Mouse (Mus musculus) right cerebral cortex, postnatal 4 days (tissue): ENCODE results near the gene Bhmt2.

Experiments
- DNase-seq: peaks from one replicate; pipeline ENCODE4 v3.0.0-alpha.2; 2022

The Bhmt2 gene

DNA sequence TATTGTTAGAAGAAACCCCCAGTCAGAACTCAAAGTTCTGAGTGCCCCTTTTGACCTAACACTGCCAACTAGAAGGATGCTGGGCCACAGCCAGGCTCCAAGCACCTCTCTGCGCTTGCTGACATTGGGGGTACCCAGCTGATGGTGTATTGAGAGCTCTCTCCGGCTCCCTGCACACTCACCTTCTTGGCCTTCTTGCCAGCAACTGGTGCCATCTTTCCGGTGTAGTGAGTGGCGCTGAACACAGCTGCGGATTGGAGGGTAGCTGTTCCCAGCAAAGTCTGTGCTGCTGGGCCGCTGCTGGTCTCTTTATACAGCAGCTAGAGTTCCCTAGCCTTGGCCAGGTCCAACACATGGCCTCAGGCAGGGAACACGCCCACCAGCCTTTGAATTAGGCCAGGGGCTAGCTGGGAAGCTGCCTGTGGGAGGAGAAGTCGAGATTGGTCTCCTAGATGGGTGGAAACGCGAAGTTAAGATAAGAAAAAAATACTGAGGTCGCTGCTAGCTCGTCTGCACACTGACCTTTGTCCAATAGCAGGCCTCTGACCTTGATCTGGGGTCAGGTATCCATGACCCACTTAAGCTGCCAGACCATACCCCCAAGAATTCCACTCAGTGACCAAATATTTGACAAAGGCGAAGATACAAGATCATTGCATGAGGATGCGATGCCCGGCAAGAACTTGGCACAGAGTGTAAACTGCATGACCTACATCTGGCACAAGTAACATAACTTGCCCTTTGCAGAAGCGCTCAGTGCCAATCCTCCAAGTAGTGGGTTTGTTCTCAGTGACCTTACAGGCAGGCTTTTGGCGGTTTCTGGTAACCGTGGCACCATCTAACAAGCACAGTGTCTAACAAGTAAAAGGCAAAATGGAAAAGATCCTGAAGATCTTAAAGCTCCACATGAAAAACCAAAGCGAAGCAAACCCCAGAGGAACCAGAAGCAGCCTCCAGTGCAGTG lies 36.5 kb downstream of the Bhmt2 start, which contains the start of gene Bhmt:
Gene Bhmt (minus strand): TSS at position 680 of the 964 bp plus-strand sequence.
- no peak for DNase-seq

DNA sequence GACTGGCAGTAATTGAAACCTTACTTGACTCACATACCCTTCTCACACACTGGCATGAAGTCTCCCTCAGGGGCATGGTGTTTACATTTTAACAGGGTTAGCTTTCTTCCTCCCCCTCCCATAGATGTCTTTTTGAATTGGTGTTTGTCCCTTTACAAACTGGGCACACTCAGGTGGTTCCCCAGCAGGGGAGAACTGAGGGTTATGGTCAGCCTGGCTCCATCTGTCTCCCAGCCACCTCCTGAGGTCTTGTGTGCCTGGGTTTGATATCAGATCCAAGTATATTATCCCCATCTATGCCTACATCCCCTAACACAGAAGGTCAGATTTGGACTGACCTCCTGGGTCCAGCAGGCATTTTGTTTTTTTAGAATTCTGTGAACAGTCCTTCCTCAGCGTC lies 37.5 kb downstream of the Bhmt2 start:
- no peak for DNase-seq

DNA sequence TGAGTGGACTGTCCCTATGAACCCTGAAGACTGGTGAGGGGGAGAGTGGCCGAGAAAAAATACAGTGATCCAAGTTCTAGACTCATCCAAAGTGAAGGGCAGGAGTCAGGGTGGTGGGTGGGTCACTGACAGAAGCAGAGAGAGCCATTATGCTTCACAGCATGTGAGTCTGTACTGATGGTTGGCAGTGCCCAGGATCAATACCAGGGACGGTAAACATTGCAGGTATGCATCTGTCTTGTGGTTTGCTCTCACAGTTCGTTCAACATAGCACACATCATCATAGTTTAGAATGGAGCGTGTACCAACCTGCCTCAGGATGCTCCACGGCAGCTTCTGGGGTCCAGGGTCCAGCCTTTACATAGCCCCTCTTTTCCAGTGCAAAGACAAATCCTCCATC lies 41.2 kb downstream of the Bhmt2 start:
- no peak for DNase-seq

DNA sequence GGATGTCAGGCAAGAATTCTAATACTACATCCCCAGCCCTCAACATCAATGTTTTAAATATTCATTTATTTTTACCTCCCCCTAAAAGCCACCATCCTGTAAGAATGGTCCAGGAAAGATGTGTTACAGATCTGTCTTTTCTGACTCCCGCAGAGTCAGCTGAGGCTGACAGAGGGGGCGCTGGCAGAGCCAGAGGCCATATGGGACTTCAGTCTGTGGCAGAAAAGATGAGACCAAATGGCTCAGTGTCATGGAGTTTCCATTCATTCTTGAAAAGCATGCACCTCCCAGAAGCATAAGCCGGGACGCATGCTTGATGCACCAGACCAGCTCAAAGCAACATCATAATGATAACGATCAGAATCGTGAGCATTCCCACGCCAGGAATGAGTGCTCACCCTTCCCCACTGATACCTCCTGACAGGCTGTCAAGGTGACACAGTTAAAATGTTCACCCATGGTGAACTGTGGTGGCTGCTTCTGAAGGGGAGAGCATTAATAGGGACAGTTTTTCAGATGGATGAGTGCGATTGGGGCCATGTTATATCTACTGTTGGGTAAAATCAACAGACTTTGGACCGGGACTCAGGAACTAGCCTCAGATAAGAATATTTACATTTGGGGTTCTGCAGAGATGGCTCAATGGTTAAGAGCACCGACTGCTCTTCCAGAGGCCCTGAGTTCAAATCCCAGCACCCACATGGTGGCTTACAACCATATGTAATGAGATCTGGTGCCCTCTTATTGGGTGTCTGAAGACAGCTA lies 43.0 kb downstream of the Bhmt2 start:
- DNase-seq: no peak

DNA sequence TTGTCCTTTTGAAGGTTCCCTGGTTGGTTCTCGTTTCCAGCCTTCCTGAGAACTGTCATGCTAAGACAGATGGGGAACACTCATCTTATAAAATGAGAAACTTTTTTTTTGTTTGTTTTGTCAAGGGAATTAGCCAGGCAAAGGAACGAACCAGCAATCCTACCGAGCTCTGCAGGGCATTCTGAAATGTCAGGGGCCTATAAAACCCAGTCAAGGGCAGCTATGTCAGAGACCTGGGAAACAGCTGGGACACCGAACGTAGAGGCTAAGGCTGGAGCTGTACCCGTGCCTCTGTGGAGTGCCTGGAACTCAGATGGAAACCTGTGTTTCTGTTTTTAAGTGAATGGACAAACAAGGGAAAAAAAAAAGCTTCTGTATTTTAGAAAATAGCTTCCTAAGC lies 45.2 kb downstream of the Bhmt2 start:
- no peak for DNase-seq

DNA sequence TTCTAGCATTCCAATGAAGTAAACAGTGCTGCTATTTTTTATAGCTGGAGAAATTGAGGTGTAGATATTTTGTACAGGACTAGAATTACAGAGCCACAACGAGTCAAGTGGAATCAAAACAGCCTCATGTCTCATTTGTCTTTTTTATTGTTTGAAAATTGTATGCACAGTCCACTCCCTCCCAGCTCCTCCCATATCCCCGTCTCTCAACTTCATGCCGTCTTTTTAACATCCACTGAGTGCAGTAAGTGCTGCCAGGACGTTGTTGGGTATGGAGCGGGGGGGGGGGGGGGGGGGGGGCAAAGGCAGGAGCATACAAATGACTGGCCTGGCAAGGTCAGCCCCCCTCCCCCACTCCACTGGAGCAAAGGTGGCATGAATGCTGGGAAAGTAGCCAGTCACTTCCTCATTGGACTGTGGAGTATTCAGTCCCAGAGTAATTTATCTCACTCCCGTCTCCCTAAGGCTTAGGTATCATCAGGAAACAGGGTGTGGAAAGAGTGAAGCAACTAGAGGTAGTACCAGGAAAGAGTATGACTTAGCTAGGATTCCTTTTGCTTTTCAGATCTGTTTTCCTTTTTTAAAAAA lies 59.6 kb downstream of the Bhmt2 start:
- no peak for DNase-seq

DNA sequence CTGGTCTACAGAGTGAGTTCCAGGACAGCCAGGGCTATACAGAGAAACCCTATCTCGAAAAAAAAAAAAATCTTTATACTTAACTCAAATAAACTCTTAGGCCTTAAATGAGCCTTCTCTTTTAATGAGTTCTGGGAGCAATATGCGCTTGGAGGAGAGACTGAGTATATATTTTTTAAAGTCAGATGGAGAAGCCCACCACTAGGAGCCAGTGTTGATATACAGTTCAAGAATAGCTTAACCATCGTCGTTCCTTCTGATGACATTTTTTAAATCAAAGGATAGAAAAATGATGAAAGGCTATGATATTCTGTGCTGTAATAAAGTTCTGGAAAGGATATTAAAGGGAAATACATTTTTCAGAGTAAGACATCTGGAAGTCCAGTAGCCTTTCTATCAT lies 60.3 kb downstream of the Bhmt2 start:
- no peak for DNase-seq

DNA sequence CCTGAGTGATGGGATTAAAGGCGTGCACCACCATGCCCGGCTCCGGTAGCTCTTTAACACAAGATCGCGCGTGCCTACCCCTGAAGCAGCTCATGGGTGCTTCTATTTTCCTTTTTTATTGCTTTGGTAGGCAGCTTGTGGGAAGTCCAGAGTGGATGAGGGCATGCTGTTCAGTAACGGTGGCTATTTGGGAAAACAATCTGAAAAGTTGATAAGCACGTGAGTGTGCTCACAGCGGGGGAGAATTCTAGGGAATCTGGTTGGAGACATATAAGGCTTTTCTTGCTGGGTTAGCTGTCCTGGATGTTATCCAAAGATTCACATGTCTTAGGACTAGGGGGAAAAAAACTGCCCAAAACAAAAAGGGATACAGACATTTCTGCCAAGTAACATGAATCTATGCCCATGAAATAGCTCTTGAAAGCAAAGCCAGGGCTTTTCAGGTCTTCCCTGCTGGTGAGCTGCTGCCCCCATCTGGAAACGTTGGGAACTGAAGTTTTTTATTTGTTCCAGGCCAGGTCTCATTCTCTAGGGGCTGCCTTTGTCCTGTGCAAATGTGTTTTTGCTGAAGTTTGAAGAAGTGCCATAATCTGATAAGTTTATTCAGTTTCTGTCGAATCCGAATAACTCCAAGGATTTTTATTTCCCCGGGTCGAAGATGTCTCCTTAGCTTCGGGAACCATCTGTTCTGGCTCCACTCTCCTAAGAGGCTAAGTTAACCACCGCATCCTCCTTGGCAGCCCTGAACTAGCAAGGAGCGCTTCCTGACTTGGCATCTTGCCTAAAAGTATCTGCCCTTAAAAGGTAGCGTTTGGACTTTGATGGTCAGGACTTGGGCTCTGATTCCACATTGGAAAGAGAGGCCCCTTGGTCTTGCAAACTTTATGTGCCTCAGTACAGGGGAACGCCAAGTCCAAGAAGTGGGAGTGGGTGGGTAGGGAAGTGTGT lies 61.2 kb downstream of the Bhmt2 start:
- peak; percentile 90 for DNase-seq

DNA sequence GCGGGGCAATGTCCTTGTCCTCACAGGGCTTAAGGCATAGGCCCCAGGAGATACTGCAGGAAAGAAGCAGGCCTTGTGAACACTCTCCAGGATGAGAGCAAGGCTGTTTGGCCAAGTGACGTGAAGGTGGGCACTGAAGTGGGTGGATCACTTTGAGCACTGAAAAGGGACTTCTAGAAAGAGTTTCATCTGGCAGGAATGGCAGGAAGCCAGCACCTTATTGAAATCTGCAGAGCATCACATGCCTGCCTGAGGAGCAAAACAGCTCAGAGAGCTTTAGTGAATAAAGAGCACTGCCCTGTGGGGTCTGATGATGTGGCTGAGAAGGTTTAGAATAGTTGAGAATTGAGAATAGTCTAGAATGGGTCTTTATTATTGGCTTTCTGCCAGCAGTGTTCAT lies 65.6 kb downstream of the Bhmt2 start:
- no peak for DNase-seq

DNA sequence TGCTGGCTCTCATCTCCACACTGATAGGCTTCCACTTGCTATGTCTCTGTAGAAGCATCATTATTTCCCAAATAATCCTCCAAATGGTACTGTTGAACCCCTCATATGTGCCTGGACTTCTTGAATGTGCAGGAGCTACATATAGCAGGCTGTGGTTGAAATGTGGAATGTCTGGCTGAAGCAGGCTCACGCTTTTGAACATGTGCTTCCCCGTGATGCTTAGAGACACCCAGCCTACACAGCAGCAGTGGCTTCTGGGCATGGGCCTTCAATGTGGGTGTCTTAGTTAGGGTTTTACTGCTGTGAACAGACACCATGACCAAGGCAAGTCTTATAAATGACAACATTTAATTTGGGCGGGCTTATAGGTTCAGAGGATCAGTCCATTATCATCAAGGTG lies 66.4 kb downstream of the Bhmt2 start:
- no peak for DNase-seq

DNA sequence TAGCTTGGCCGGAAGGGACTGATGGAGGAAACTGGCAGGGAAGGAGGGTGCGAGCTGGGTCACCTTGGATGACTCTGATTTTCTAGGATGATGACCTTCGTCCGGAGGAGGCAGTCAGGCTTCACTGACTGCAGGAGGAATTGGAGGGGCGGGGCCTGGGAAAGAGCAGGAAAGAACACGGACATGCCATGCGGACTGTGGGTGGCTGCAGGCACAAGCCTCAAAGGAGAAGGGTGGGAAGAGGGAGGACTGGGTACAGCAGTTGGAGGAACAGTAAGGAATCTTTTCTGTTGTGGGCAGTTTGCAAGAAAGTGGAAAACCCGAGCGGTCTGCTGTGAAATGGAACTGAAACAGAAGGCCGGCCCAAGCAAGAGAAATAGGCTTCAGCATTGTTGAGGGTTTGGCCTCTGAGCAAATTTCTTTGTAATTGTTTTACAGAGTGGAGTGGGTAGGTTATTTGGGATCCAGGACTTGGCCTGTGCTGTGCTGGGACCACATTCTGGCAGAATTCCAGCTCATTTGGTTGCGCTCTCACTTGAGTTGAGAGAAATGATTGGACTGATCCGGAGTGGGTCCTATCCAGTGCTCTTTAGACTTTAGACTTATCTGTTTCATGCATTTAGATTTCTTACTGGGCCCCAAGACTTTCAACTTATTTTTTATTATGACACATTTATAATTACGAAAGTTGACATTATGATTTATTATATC lies 67.1 kb downstream of the Bhmt2 start:
- DNase-seq: no peak
